Mouse (Mus musculus): Measurements from ENCODE around the gene Trappc6b.
"Not testable (repeated sequence)": the region's sequence is repeated elsewhere in the genome, so short reads cannot be mapped to it uniquely, and the experiment has no call there.

Gene Trappc6b

DNA sequence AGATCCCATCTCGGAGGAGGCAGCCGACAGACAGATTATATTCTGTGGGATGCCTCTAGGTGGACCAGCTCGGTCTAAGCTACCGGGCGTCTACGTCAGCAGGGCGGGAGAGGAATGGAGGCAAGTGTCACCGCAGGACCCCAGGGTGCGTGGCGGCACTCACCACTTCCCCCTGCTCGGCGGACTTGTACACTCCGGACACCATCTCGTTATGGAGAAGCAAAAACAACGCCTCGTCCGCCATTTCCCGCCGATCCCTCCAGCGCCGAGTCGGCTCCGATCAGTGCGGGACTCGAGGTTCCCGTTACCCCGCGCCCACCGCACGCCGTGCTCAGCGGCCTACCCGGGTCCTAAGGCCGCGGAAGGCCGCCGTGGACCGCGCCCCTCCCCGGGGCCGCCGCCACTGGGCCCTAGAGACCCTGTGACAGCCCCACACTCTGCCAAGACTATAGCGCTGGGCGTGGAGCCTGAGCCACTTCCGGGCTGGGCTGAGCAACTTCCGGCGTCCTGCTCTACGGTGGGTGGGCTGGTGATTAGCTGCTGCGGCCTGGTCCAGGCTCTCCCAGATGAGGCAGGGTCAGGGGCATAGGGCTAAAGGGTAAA, at the start of gene Trappc6b:
Gene Trappc6b (minus strand): TSS at position 480 of the 603 bp plus-strand sequence.
- peak; percentile 85 for DNase-seq (ENCODE audit: extremely low spot score)

DNA sequence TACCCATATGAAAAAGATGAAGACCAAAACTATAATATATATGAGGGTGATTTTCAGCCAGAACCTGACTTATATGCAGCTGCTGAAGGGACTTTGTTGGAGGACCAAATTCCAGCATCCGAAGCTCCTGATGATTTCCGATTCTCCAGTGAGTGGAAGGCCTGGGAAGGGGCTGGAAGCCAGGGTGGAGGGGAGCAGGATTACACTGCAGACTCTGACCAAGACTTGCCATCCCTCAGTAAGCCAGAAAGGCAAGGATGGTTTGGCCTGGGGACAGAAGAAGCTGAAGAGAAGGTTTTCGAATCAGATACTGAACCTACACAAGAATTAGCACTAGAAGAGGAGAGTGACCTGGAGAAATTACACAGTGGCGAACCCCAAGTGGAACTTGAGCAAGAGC, 46.7 kb upstream of the Trappc6b start:
- no peak for DNase-seq (ENCODE audit: extremely low spot score)

DNA sequence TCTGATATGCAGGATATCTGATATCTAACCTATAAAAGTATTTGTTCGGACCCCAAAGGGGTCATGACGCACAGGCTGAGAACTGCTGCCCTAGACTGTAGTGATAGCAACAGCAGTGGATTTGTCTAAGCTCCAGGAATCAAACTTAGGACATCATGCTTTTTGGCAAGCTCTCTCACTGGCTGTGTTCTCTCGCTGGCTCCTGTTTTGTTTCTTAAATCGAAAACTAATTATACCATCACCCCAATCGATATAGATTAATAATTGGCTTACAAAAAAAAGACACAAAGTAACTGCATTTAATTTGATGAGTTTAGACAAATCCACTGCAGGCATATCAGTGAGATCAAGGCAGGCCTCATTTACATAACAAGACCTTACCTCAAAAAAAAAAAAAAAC, 45.2 kb upstream of the Trappc6b start:
- DNase-seq (ENCODE audit: extremely low spot score) = no peak

DNA sequence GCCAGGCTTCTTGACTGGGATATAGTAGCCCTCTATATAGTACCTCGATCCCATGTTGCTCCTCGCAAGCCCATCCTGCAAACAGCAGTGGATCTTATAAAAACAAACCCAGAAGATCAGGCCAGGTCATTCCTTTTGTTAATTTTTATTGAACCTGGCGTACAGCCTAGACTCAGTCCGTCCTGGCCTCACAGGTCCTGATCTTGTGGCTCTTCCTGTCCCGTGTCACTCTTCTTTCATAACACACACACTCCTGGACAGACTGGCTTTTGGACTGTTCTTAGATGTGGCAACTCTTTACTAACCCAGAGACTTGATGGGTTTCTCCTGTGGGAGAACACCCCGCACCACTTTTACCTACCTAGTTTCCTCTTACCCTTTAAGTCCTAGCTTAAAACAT, 44.6 kb upstream of the Trappc6b start:
- no peak for DNase-seq (ENCODE audit: extremely low spot score)

DNA sequence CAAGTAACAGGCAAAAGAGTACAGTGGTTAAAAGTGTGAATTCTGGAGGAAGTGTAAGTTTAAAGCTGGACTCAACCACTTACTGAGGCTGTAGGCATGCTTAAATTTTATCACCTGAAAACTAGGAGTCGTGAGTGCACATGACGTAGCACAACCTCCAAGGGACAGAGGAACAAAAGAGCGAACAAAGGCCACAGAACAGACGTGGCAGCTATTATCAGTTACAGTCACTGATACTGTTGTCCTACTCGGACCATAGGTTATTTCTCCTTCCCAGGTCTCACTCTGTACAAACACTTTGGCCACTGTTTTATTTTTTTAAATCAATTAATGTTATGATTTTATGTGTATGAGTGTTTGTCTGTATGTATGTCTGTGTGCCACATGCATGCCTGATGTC, 43.5 kb upstream of the Trappc6b start:
- DNase-seq (ENCODE audit: extremely low spot score) = no peak

DNA sequence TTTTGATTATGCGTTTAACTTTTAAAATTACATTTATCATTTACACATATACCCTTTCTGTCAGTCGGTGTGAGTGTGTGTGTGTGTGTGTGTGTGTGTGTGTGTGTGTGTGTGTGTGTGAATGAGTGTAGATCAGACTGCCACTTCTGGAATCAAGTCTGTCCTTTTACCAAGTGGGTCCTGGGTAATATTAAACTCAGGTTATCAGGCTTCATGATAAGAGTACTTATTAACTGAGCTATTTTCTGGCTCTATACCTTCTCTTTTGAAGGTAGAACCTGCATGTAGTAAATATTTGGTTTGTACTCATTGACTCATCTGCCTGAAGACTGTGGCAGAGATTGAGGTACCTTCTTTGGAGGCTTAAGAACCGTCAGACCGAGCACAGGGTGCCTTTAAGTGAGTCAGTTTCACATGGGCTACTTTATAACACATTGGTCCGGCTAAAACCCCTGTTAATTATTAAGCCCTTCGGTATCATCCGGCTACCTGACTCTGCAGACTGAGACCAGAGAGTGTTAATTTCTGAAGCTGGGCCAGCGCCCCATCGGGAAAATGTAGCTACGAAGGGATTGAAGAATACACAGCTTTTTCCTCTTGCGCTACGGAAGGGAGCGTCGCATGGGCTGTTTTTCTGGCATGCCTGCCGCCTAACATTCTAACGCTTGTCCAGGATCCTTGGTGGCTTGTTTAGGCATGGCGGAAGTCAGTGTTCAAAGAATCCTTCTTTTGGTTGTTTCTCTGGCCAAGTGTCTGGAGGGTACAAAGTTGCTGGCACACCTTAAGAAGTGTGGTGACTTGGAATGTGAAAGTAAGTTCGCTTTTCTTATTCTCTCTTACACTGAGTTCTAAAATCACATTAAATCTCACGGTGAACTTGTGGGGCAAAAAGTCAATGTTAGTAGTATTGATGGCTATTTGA, 34.1 kb upstream of the Trappc6b start, which contains the start of gene Mia2:
Gene Mia2 (plus strand): TSS at position 696 of the 922 bp plus-strand sequence.
- DNase-seq (ENCODE audit: extremely low spot score) = no peak

DNA sequence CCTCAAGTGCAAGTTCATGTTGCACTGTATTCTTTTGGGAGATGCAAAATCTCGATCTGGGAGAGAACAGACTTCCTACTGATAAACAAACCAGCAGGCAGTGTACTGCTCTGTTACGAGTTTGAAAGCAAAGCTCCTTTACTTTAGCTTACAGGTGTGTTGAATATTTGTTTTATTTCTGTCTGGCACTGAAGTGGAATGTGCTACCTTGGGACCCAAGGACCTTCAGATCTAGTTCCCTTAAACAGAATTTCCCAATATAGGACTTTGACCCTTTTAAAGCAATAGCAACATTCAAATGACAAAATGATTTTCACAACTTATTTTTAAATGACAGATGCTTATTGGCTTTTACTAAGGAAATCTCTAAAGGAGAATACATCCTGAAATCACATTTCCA, 32.3 kb upstream of the Trappc6b start:
- no peak for DNase-seq (ENCODE audit: extremely low spot score)

DNA sequence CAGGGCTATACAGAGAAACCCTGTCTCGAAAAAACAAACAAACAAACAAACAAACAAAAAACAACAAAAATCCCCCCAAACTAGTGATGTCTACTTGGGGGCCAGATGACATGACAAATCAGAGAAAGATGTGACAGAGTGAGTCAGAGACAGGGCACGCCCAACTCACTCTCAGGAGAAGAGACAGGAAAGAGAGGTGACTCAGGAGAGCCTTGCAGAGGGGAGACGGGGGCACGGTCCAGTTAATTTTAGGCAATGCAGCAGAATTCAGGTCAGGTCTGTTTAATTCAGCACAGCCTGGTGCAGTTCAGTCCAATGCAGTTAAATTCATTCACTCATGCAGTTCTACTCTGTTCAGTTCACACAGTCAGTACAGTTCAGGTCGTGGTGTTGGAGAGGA, 24.9 kb upstream of the Trappc6b start:
- DNase-seq (ENCODE audit: extremely low spot score) = no peak

DNA sequence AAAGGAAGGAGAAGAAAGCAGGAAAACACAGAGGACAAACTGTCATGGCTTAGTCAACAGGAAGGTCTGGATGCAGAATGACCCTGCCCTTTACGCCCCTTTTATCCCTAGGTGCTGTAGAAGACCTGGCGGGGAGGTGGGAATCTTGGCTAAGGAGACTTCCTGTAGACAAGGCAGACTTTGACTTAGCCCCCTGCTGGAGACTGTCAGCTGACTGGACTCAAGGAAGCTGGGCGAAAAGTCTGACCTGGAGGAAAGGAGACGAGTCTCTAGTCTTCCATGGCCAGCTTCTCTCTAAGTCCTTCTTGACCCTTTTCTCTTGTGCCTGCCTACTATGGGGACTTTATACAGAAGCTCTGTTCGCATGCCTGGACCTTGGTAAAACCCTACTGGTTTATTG, 23.2 kb upstream of the Trappc6b start:
- DNase-seq (ENCODE audit: extremely low spot score) = no peak

DNA sequence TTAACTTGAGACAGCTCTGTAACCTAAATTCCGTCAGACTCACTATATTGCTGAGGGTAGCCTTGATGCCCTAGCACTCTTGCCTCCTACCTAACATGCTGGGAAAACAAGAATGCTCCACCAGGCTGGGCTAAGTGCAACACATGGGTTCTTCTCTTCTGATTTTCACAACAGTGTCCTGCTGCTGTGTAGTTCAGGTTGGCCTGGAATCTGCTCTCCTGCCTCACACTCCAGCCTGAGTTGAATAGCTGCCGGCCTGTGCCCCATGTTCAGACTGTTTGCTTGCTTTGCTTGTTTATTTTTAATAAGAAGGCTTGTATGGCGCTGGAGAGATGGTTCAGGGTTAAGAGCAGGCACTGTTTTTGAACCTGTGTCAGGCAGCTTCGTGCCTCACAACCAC, 19.2 kb upstream of the Trappc6b start:
- no peak for DNase-seq (ENCODE audit: extremely low spot score)

DNA sequence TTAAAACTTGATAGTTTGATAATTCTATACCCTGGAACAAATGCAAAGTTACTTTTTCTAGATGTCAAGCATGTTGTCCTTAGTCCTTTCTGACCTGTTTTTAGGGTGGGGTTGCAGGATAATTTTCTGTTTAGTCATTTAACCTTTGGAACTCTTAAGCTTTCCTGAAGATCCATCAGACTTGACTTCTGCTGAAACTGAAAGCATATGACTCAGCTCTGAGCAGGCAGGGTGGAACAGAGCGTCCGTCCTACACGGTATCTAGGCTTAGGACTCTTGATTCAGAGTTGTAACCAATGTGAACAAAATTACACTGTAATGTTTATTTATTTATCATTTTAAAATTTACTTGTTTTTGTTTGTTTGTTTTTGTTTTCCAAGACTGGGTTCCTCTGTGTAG, 16.6 kb upstream of the Trappc6b start:
- no peak for DNase-seq (ENCODE audit: extremely low spot score)

DNA sequence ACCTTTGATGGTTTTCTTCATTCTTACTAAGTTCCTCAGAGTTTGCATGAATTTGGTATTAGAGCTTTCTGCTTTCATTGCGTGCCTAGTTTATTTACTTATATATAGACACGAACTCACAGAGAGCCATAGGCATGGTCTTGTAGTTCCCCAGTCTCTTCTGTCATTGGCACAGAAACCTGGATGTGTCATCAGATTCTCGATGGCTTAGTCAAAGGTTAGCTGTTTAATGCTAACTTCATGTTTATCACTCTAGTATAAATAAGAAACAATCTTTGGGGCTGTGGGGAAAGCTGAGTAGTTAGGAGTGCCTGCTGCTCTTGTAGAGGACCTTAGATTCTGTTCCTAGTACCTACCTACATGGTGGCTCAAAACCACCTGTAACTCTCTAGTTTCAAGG, 15.7 kb upstream of the Trappc6b start:
- no peak for DNase-seq (ENCODE audit: extremely low spot score)

DNA sequence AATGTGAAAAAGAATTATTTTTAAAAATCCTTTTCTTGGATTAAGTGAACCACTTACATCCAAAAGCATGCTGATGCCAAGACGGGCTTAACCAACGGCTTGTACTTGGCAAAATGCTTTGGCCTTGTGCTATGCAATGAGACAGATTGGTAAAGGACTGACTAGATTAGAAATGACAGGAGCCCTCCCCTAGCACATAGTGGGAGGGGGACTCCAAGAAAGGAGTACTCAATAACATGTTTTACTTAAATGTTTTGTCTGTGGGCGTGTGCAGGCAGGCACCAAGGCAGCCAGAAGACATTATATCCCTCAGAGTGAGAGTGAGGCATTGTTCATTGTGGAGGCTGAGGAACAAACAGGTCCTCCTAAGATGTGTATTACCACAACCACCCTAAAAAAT, 12.8 kb upstream of the Trappc6b start:
- no peak for DNase-seq (ENCODE audit: extremely low spot score)

DNA sequence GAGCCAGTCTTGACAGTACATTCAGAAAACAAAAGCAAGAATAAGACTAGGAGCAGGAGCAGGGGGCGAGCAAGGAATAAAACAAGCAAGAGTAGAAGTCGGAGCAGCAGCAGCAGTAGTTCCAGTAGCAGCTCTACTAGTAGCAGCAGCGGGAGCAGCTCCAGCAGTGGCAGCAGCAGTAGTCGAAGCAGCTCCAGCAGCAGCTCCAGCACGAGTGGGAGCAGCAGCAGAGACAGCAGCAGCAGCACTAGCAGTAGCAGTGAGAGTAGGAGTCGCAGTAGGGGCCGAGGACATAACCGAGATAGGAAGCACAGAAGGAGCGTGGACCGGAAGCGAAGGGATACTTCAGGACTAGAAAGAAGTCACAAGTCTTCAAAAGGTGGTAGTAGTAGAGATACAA, 11.0 kb upstream of the Trappc6b start:
- DNase-seq (ENCODE audit: extremely low spot score) = no peak

DNA sequence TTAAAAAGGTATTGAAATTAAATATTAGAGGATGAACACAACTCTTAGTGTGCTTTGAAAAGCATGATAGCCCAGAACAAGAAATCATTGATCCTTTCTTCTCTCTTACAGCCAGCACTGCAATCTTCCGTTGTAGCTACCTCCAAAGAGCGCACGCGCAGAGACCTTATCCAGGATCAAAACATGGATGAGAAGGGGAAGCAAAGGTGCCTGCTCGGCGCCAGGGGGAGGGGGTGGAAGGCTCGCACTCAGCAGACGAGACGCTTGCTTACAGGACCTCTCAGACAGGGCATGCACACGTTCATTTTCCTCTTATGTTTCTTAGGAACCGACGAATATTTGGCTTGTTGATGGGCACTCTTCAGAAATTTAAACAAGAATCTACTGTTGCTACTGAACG, 7.5 kb upstream of the Trappc6b start:
- no peak for DNase-seq (ENCODE audit: extremely low spot score)

DNA sequence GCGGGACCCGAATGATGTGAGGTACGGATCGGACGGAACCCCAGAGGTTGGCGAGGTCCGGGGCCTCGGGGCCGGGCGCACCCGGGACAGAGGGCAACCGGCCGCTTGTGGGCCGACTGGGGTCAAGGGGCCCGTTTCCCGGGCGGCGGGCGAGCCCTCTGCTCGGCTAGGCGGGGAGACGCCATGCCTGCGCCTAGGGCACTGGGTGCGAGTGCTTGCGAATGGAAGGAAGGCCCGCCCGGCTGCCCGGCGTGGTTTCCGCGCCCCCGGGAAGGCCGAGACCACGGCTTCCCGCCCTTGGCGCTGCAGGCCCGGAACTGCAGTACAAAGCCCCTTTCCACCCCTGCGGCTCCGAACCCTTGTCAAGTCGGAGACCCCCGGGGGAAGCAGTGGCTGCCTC, 5.8 kb upstream of the Trappc6b start:
- DNase-seq (ENCODE audit: extremely low spot score) = no peak

DNA sequence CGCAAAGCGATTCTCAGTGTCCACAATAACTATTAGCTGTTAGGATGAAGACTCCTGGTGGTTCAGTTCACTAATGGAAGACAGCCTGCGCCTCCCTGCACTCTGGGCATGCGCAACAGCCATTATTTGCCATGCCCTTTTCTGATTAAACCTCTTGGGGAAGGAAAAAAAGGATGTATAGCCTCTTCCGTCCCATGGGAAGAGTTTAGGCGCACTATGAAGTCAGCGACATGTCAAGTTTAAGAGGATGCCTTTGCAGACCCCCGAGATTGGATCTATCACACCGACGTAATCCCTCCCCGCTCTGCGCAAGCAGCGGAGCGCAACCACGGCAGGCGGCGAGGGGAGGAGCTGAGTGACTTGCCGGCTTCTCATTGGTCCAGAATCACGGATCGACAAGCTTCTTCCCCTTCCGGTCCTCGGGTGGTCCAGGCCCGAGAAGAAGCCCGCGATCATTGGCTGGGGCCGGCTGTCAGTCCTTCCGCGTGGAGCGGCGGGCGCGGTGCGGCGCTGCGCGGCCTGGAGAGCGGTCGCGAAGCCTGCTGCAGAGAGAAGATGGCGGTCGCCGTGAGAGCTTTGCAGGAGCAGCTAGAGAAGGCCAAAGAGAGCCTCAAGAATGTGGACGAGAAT, 5.3 kb upstream of the Trappc6b start, which contains the start of gene Pnn:
Gene Pnn (plus strand): TSS at position 437 of the 630 bp plus-strand sequence.
- DNase-seq (ENCODE audit: extremely low spot score) = peak; percentile 96

DNA sequence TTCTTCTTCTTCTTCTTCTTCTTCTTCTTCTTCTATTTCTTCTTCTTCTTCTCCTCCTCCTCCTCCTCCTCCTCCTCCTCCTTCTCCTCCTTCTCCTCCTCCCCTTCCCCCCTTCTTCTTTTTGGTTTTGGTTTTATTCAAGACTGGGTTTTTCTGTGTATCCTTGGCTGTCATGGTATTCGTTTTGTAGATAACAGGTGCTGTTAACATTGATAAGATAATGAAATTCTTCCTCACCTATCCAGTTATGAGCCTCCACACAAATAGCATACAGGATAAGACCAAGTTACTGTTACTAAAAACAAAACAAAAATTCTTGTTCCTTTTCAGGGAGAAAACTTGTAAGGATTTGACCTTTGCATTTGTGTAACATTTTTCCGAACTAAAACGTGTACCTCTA, 4.5 kb upstream of the Trappc6b start:
- DNase-seq (ENCODE audit: extremely low spot score) = no peak

DNA sequence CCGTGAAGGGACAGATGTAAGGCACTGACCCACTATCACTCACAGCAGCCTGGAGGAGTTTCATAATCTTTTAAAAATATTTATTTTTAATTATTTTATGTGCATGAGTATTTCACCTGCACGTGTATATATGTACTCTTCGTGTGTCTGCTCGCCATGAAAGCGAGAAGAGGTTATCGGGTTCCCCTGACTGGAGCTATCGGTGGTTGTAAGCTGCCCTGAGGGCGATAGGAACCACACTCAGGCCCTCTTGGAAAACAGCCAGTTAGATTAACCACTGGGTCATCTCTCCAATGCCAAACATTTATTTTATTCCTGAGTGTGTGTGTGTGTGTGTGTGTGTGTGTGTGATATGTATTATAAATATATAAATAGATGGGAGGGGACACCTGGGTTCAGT, 3.6 kb upstream of the Trappc6b start:
- DNase-seq (ENCODE audit: extremely low spot score) = no peak

DNA sequence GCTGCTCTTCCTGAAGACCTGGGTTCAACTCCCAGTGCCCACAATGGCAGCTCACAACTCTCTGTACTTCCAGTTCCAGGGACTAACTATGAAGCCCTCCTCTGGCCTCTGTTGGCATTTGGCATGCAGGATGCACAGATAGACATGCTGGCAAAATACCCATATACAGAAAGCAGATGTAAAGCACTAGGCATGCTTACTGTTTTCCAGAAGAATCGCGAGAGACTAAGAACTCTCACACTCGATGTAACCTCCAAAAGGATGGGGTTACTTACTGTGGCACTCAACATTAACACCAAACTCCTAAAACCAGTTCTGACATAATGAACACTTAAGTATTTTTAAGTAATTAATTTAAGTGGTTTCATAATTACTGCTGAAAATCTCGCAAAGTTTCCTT, 950 bp downstream of the Trappc6b start:
- DNase-seq (ENCODE audit: extremely low spot score) = no peak

DNA sequence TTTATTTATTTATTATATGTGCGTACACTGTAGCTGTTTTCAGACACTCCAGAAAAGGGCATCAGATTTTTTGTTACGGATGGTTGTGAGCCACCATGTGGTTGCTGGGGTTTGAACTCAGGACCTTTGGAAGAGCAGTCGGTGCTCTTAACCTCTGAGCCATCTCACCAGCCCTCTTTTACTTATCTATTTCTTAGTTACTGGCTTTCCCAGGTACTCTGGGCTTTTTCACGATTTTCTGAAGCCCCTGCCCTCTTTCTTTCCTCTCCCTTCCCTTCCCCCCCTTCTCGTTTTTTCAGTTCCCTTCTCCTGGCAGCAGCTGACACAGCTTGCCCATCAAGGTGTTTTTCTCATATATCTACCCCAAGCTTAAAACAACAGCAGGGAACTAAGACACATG, 3.0 kb downstream of the Trappc6b start:
- not testable (repeated sequence) for DNase-seq (ENCODE audit: extremely low spot score)

DNA sequence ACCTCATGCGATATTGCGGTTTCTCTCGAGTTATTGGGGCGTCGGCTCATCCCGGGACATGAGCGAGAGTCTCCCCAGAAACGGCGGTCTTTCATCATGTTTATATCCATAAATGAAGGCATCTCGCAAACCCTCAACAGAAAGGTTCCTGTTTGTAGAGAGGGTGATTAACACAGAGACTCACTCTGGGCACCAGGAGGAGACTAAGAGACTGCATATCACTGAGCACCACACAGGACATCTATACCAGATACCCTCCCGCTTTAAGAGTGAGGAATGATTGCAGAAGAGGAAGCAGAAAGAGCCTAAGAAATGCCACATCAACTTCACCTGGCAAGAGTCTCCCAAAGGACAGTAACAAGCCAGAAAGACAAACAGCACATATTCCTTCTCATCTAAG, 5.0 kb downstream of the Trappc6b start:
- DNase-seq (ENCODE audit: extremely low spot score) = no peak
